ENCODE assay signal across 30 mouse cellular contexts in the genomic region with DNA sequence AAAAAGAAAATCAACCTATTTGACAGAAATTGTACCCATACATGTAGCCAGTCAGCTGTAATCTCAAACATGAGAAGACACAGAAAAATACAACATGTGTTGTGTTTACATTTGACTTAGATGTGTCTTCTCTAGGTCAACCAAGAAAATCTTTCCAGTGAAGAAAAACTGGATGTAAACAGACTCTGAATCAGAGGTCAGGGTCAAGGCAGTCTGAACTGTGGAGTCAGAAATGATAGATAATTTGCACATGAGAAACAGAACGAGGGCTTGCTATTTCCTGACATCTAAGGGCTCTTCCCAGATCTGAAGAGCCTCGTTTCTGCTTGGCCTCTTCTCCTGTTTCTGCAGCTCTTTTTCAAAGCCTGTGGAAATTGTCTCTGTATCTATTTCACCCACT.
A peak's percentile ranks its signal among the peaks of the same experiment; 100 is the strongest.
DNase-seq lines count a peak whose midpoint lies in the region; ATAC-seq and TF ChIP-seq lines count a peak whose summit lies in the region.
"Had no signal": no experiment of that assay in that cellular context is flagged by ENCODE, and none has a peak within 500 bp of the region (broad histone marks: within the 10 kb centered on the region; RNA-seq: fewer than 3 reads in every experiment).

No protein-coding gene starts in this region.

- no peak overlapping the region for H3K4me3 ChIP-seq in kidney, postnatal 0 days (replicated peaks; ENCODE audit: low read depth, low read length)
- H3K4me3 ChIP-seq in kidney, adult 2 months (ENCODE audit: insufficient read depth, low read depth, low read length): no peak overlapping the region
- H3K4me3 ChIP-seq in lung, embryonic 16.5 days (ENCODE audit: low read length): no peak overlapping the region
- H3K4me3 ChIP-seq: embryonic facial prominence, embryonic 10.5 days; embryonic facial prominence, embryonic 13.5 days; erythroblast, embryonic 14.5 days; forebrain, embryonic 12.5 days; forebrain, embryonic 15.5 days; heart, embryonic 12.5 days; heart, embryonic 15.5 days; hindbrain, embryonic 10.5 days; hindbrain, embryonic 13.5 days had no signal

- TF ChIP-seq POLR2A in kidney, adult 2 months (IDR thresholded peaks at IDR 0.05; ENCODE audit: low read depth, low read length): no peak

- ATAC-seq in kidney, postnatal 0 days (replicated peaks; ENCODE audit: low FRiP score, low read depth): no peak
- peak; percentile 45; the same call in 1 of the 2 replicates for ATAC-seq in lung, embryonic 16.5 days (ENCODE audit: low read depth)
- ATAC-seq: forebrain, embryonic 15.5 days; hindbrain, embryonic 16.5 days; Patski had no signal

- H3K36me3 ChIP-seq in kidney, postnatal 0 days (ENCODE audit: insufficient read depth, low read length): no peaks in the 10 kb centered on the region
- no peaks in the 10 kb centered on the region for H3K36me3 ChIP-seq in kidney, adult 2 months (ENCODE audit: control insufficient read depth, insufficient read depth, low read length)
- H3K36me3 ChIP-seq in lung, embryonic 16.5 days (ENCODE audit: control insufficient read depth, insufficient read depth, low read length): no peaks in the 10 kb centered on the region
- H3K36me3 ChIP-seq: embryonic facial prominence, embryonic 10.5 days; embryonic facial prominence, embryonic 13.5 days; forebrain, embryonic 12.5 days; forebrain, embryonic 15.5 days; G1E; heart, embryonic 12.5 days; heart, embryonic 15.5 days; hindbrain, embryonic 10.5 days; hindbrain, embryonic 13.5 days had no signal

- H3K27me3 ChIP-seq in kidney, postnatal 0 days (ENCODE audit: insufficient read depth, low read length): no peaks in the 10 kb centered on the region
- H3K27me3 ChIP-seq in kidney, adult 2 months (replicated peaks; ENCODE audit: control insufficient read depth, insufficient read depth, low read length): no peaks in the 10 kb centered on the region
- no peaks in the 10 kb centered on the region for H3K27me3 ChIP-seq in lung, embryonic 16.5 days (ENCODE audit: control insufficient read depth, insufficient read depth, low read depth, low read length)
- H3K27me3 ChIP-seq: CH12.LX; embryonic facial prominence, embryonic 13.5 days; forebrain, embryonic 12.5 days; forebrain, embryonic 15.5 days; heart, embryonic 12.5 days; heart, embryonic 15.5 days; hindbrain, embryonic 13.5 days; Patski had no signal

- DNase-seq in adrenal gland, adult 8-10 months: peak; percentile 3
- DNase-seq in adrenal gland, postnatal 4 days (ENCODE audit: low spot score in 2 of 2): no peak
- peak; percentile 12 for DNase-seq in kidney, postnatal 0 days (ENCODE audit: low spot score)
- no peak for DNase-seq in kidney, adult 2 months
- no peak for DNase-seq in lung, postnatal 14 days
- peak; percentile 2 for DNase-seq in yolk sac, embryonic 10.5 days (ENCODE audit: low spot score)
- DNase-seq: B cell, adult 2 months; cerebellum, adult 11-12 months; cerebellum, adult 8-10 months; cerebellum, postnatal 10 days; cerebellum, postnatal 36 days; embryo, embryonic 11 days; gastrocnemius, postnatal 25 days; heart, adult 18-20 months; heart, postnatal 10 days; heart, postnatal 36 days had no signal

- H3K9me3 ChIP-seq in kidney, postnatal 0 days (replicated peaks; ENCODE audit: low read length): no peaks in the 10 kb centered on the region
- H3K9me3 ChIP-seq in lung, embryonic 16.5 days (ENCODE audit: control insufficient read depth, low read length): no peaks in the 10 kb centered on the region
- H3K9me3 ChIP-seq: embryonic facial prominence, embryonic 10.5 days; embryonic facial prominence, embryonic 13.5 days; forebrain, embryonic 12.5 days; forebrain, embryonic 15.5 days; G1E; heart, embryonic 12.5 days; heart, embryonic 15.5 days; hindbrain, embryonic 10.5 days; hindbrain, embryonic 13.5 days had no signal

- TF ChIP-seq CTCF in kidney, postnatal 0 days (IDR thresholded peaks at IDR 0.05; ENCODE audit: low read depth): no peak
- TF ChIP-seq CTCF in kidney, adult 2 months (conservative IDR thresholded peaks at IDR 0.05; ENCODE audit: insufficient read depth, insufficient read length, low read depth, low read length): no peak

- no peaks in the 10 kb centered on the region for H3K4me1 ChIP-seq in kidney, postnatal 0 days (replicated peaks; ENCODE audit: insufficient read depth, low read length)
- H3K4me1 ChIP-seq in kidney, adult 2 months (ENCODE audit: control insufficient read depth, insufficient read depth, low read length): no peaks in the 10 kb centered on the region
- no peaks in the 10 kb centered on the region for H3K4me1 ChIP-seq in lung, embryonic 16.5 days (replicated peaks; ENCODE audit: control insufficient read depth, insufficient read depth, low read length)
- H3K4me1 ChIP-seq: embryonic facial prominence, embryonic 10.5 days; embryonic facial prominence, embryonic 13.5 days; forebrain, embryonic 12.5 days; forebrain, embryonic 15.5 days; heart, embryonic 12.5 days; heart, embryonic 15.5 days; hindbrain, embryonic 10.5 days; hindbrain, embryonic 13.5 days had no signal

- no peak overlapping the region for H3K4me2 ChIP-seq in kidney, postnatal 0 days (ENCODE audit: low read length)
- H3K4me2 ChIP-seq in lung, embryonic 16.5 days (ENCODE audit: low read depth, low read length): no peak overlapping the region
- H3K4me2 ChIP-seq: embryonic facial prominence, embryonic 13.5 days; forebrain, embryonic 12.5 days; forebrain, embryonic 15.5 days; heart, embryonic 12.5 days; heart, embryonic 15.5 days; hindbrain, embryonic 13.5 days had no signal

- no peak overlapping the region for H3K27ac ChIP-seq in kidney, postnatal 0 days
- no peak overlapping the region for H3K27ac ChIP-seq in kidney, adult 2 months (ENCODE audit: insufficient read depth, low read depth, low read length)
- H3K27ac ChIP-seq in lung, embryonic 16.5 days (ENCODE audit: low read length): no peak overlapping the region
- H3K27ac ChIP-seq: embryonic facial prominence, embryonic 10.5 days; embryonic facial prominence, embryonic 13.5 days; forebrain, embryonic 12.5 days; forebrain, embryonic 15.5 days; heart, embryonic 15.5 days; hindbrain, embryonic 10.5 days; hindbrain, embryonic 13.5 days had no signal

- 12% methylated on average over 2 of the region's 2 CpGs for WGBS in kidney, postnatal 0 days
- 9% methylated on average over 2 of the region's 2 CpGs for WGBS in kidney, adult 2 months
- 12% methylated on average over 2 of the region's 2 CpGs for WGBS in lung, embryonic 16.5 days

- H3K9ac ChIP-seq in kidney, postnatal 0 days (ENCODE audit: low read depth, low read length): no peak overlapping the region
- H3K9ac ChIP-seq in lung, embryonic 16.5 days (ENCODE audit: low read length): no peak overlapping the region
- H3K9ac ChIP-seq: embryonic facial prominence, embryonic 13.5 days; forebrain, embryonic 12.5 days; forebrain, embryonic 15.5 days; heart, embryonic 12.5 days; heart, embryonic 15.5 days; hindbrain, embryonic 13.5 days had no signal

Comparison
In these comparisons a context has a peak if more than half of its experiments do, and no peak if none do; other contexts are left out.
1. DNase-seq: peak in adrenal gland, adult 8-10 months (single experiment), kidney, postnatal 0 days (single experiment) and yolk sac, embryonic 10.5 days (single experiment); none in adrenal gland, postnatal 4 days (0 of 2), kidney, adult 2 months (single experiment) and lung, postnatal 14 days (single experiment).